ENCODE assay signal across 22 mouse cellular contexts in the genomic region with DNA sequence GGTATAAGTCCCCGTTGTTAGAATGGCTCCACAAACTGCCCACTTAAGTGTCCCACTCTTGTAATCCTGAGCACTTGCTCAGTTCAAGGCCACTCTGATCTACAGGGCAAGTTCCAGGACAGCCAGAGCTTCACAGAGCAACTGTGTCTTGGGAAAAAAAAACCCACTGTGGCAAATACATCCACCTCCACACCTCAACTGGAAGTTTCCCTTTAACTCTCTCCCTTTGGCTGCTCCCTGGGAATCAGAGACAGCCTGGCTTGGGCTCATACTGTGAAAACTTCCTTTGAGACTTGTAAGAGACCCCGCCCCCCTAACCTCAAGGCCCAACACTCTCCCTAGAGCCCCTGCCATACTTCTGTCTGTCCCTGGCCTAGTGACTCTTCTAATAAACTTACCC. TPM values are rescaled to one million over a fixed set of nuclear protein-coding genes. Genes with fewer than 3 reads are reported as not detected.
A peak's percentile ranks its signal among the peaks of the same experiment; 100 is the strongest.
DNase-seq lines count a peak whose midpoint lies in the region; ATAC-seq lines count a peak whose summit lies in the region.
"Had no signal": no experiment of that assay in that cellular context is flagged by ENCODE, and none has a peak within 500 bp of the region (broad histone marks: within the 10 kb centered on the region; RNA-seq: fewer than 3 reads in every experiment).

No protein-coding gene starts in this region.

- H3K9me3 ChIP-seq in embryonic facial prominence, embryonic 13.5 days = no peaks in the 10 kb centered on the region
- no peaks in the 10 kb centered on the region for H3K9me3 ChIP-seq in embryonic facial prominence, embryonic 10.5 days
- H3K9me3 ChIP-seq in midbrain, embryonic 10.5 days (replicated peaks) = no peaks in the 10 kb centered on the region
- no peaks in the 10 kb centered on the region for H3K9me3 ChIP-seq in midbrain, embryonic 13.5 days
- H3K9me3 ChIP-seq: forebrain, embryonic 10.5 days; G1E; hindbrain, embryonic 12.5 days; hindbrain, embryonic 15.5 days had no signal

- no peaks in the 10 kb centered on the region for H3K4me1 ChIP-seq in embryonic facial prominence, embryonic 13.5 days
- H3K4me1 ChIP-seq in embryonic facial prominence, embryonic 10.5 days = no peaks in the 10 kb centered on the region
- no peaks in the 10 kb centered on the region for H3K4me1 ChIP-seq in midbrain, embryonic 10.5 days
- H3K4me1 ChIP-seq in midbrain, embryonic 13.5 days (replicated peaks) = no peaks in the 10 kb centered on the region
- H3K4me1 ChIP-seq: forebrain, embryonic 10.5 days; hindbrain, embryonic 12.5 days; hindbrain, embryonic 15.5 days had no signal

- 75% methylated on average over 2 of the region's 2 CpGs for WGBS in embryonic facial prominence, embryonic 13.5 days
- WGBS in embryonic facial prominence, embryonic 10.5 days = 85% methylated on average over 2 of the region's 2 CpGs
- WGBS in midbrain, embryonic 10.5 days = 85% methylated on average over 2 of the region's 2 CpGs
- WGBS in midbrain, embryonic 13.5 days = 85% methylated on average over 2 of the region's 2 CpGs

- no peaks in the 10 kb centered on the region for H3K36me3 ChIP-seq in embryonic facial prominence, embryonic 13.5 days
- no peaks in the 10 kb centered on the region for H3K36me3 ChIP-seq in embryonic facial prominence, embryonic 10.5 days (replicated peaks)
- no peaks in the 10 kb centered on the region for H3K36me3 ChIP-seq in midbrain, embryonic 10.5 days
- no peaks in the 10 kb centered on the region for H3K36me3 ChIP-seq in midbrain, embryonic 13.5 days
- H3K36me3 ChIP-seq: forebrain, embryonic 10.5 days; G1E; hindbrain, embryonic 12.5 days; hindbrain, embryonic 15.5 days had no signal

- DNase-seq in embryonic facial prominence, embryonic 10.5 days (ENCODE audit: low spot score) = no peak
- DNase-seq in midbrain, embryonic 10.5 days (ENCODE audit: low spot score) = peak; percentile 6
- DNase-seq in R1 (ENCODE audit: low read depth, low spot score) = peak; percentile 11
- no peak for DNase-seq in layer of hippocampus, postnatal 36 days
- DNase-seq: adrenal gland, adult 2 months; adrenal gland, postnatal 14 days; cerebellum, adult 11 months; cerebellum, adult 2 months; cerebellum, adult 9-11 months; cerebellum, postnatal 25 days; gastrocnemius, postnatal 25 days; heart, adult 2 months had no signal

- ATAC-seq in embryonic facial prominence, embryonic 13.5 days (ENCODE audit: insufficient number of reproducible peaks, insufficient read depth, low FRiP score, low TSS enrichment, low read depth) = 0 out of 2 replicates have a peak, but pooled peaks have one; percentile 26
- no peak for ATAC-seq in midbrain, embryonic 13.5 days
- ATAC-seq: forebrain, embryonic 14.5 days; Patski had no signal

- no peak overlapping the region for H3K4me3 ChIP-seq in embryonic facial prominence, embryonic 13.5 days
- no peak overlapping the region for H3K4me3 ChIP-seq in embryonic facial prominence, embryonic 10.5 days
- no peak overlapping the region for H3K4me3 ChIP-seq in midbrain, embryonic 10.5 days
- no peak overlapping the region for H3K4me3 ChIP-seq in midbrain, embryonic 13.5 days (replicated peaks)
- H3K4me3 ChIP-seq: forebrain, embryonic 10.5 days; heart, adult 2 months; hindbrain, embryonic 12.5 days; hindbrain, embryonic 15.5 days had no signal

- no peak overlapping the region for H3K27ac ChIP-seq in embryonic facial prominence, embryonic 13.5 days
- no peak overlapping the region for H3K27ac ChIP-seq in embryonic facial prominence, embryonic 10.5 days (replicated peaks)
- H3K27ac ChIP-seq in midbrain, embryonic 10.5 days (replicated peaks) = no peak overlapping the region
- H3K27ac ChIP-seq in midbrain, embryonic 13.5 days = no peak overlapping the region
- H3K27ac ChIP-seq: forebrain, embryonic 10.5 days; heart, adult 2 months; hindbrain, embryonic 12.5 days; hindbrain, embryonic 15.5 days had no signal

- H3K9ac ChIP-seq in embryonic facial prominence, embryonic 13.5 days = no peak overlapping the region
- H3K9ac ChIP-seq in midbrain, embryonic 13.5 days (replicated peaks) = no peak overlapping the region
- H3K9ac ChIP-seq: hindbrain, embryonic 12.5 days; hindbrain, embryonic 15.5 days had no signal

- H3K27me3 ChIP-seq in embryonic facial prominence, embryonic 13.5 days = no peaks in the 10 kb centered on the region
- H3K27me3 ChIP-seq in embryonic facial prominence, embryonic 10.5 days (replicated peaks; ENCODE audit: low read depth, poor library complexity, severe bottlenecking) = no peaks in the 10 kb centered on the region
- no peaks in the 10 kb centered on the region for H3K27me3 ChIP-seq in midbrain, embryonic 10.5 days (ENCODE audit: low read depth, poor library complexity, severe bottlenecking)
- no peaks in the 10 kb centered on the region for H3K27me3 ChIP-seq in midbrain, embryonic 13.5 days
- H3K27me3 ChIP-seq: CH12.LX; hindbrain, embryonic 12.5 days; hindbrain, embryonic 15.5 days; Patski had no signal

- no peak overlapping the region for H3K4me2 ChIP-seq in embryonic facial prominence, embryonic 13.5 days
- no peak overlapping the region for H3K4me2 ChIP-seq in midbrain, embryonic 13.5 days (replicated peaks)
- H3K4me2 ChIP-seq: heart, embryonic 11.5 days; hindbrain, embryonic 12.5 days; hindbrain, embryonic 15.5 days had no signal

RNA-seq across cellular contexts. Expression of a gene that starts 53.7 kb away (rescaled TPM):
- polyA plus RNA-seq in embryonic facial prominence, embryonic 13.5 days (2015; fragmentation: Nextera tagmentation; extraction: Ambion mirVana) = 163 and 173 TPM in 2 replicates
- polyA plus RNA-seq in embryonic facial prominence, embryonic 10.5 days (2016; fragmentation: Nextera tagmentation; extraction: Ambion mirVana) = 198 and 212 TPM in 2 replicates
- 187 and 195 TPM in 2 replicates for polyA plus RNA-seq in midbrain, embryonic 10.5 days (2016; fragmentation: Nextera tagmentation; extraction: Ambion mirVana)
- 172 and 183 TPM in 2 replicates for polyA plus RNA-seq in midbrain, embryonic 13.5 days (2015; fragmentation: Nextera tagmentation; extraction: Ambion mirVana)
- total RNA-seq in layer of hippocampus, postnatal 36 days (2021) = 100 to 1,000 TPM; 184 to 213 TPM

Comparison
In these comparisons a context has a peak if more than half of its experiments do, and no peak if none do; other contexts are left out.
1. DNase-seq: peak in midbrain, embryonic 10.5 days (single experiment) and R1 (single experiment); none in embryonic facial prominence, embryonic 10.5 days (single experiment) and layer of hippocampus, postnatal 36 days (0 of 2).